Mouse (Mus musculus) T-helper 1 cell (primary cell): ENCODE data around the gene Akap2.

Experiments used
- in situ Hi-C: fragments of 300-600 bp; cut with MboI, MseI; formaldehyde crosslinking; loops from one replicate; pipeline ENCODE4 v1.15.1; 2025; ENCODE audit warnings: high pct_unique_total_duplicates

Gene Akap2

DNA sequence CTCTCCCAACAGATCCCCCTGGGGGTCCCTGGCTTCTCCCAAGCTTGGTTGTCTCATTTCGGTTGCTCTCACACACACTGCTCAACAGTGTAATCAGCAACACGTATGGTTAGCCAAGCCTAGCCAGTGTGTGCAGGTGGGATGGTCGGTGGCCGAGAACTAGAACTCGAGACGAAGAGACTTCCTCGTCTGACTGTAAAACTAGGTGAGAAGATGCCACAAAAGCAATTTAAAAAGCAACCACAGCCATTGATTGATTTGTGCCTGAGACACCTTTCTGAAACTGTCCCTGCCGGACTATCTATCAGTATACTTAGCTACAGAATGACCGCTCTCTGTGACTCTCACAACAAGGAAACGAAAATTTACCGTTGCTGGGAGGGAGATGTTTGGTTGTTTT lies 37.6 kb downstream of the Akap2 start:
- in situ Hi-C loops: no loop called here

DNA sequence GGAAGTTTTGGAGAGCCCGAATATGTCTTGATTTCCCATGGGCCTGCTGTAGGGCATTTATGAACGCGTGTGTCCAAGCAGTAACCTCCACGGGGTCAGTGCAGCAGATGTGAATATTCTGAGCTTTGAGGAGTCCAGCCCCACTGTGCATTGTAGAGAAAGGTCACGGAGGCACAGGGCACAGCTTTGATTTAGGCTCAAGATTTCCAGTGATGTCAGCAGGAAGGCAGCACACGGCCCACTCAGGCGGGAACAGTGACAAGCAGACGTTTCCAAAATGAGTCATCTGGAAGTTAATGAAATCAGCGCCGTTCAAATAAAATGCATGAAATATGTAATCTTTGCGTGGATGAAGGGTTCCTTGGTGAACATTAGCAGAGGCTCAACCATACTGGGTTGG lies 40.5 kb downstream of the Akap2 start:
- in situ Hi-C loops: no loop called here

DNA sequence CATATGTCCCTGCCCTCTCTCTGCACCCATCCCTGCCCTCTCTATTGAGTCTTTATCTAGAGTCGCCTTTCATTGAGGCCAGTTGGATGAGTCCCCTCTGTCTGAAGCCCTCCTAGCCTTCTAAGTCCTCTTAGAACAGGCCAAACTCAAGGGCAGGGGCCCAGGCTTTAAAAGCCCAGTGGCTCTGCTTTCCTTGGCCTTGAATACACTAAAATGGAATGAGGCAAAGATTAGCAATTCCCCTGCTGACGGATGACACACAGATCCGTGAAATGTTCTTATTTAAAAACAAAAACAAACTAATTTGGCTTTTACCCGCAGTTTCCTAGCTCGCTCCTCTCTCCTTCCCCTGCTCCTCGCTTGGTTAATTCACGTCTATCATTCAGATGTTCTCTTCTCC lies 45.0 kb downstream of the Akap2 start:
- in situ Hi-C loops: no loop called here

DNA sequence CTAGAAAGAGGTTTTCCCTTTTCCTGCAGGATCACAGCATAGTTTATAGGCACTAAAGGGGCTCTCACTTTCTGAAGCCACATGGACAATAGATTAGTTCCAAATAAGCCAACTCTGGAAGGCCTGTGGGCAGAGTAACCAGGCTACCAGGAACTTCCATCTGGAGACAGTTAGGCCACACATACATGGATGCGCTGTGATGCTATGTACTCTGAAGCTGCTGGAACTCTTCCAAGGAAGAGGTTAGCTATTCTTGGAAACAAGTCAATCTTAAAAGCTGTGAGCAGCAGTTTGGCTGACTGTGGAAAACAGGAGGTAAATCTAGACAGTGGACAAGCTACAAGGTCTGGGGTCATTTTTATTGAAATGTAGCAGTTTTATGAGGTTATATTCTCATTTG lies 46.9 kb downstream of the Akap2 start:
- in situ Hi-C loops: no loop called here

DNA sequence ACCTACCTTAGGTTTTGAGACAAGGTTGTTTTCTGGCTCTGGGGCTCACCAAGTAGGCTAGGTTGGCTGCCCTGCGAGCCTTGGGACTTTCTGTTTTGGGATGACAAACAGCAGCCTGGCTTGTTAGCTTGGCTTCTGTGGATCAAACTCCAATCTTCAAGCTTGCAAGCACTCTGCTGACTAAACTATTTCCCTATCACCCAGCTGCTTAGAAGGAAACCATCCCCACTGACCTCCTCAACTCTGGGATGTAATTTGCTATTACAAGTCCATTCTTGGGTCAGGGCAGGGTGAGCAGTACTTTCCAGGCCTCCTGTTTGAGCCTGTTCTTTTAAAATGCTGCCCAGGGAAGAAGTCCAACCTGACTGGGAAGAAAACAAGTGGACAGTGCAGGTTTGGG lies 47.5 kb downstream of the Akap2 start:
- in situ Hi-C loops: no loop called here

DNA sequence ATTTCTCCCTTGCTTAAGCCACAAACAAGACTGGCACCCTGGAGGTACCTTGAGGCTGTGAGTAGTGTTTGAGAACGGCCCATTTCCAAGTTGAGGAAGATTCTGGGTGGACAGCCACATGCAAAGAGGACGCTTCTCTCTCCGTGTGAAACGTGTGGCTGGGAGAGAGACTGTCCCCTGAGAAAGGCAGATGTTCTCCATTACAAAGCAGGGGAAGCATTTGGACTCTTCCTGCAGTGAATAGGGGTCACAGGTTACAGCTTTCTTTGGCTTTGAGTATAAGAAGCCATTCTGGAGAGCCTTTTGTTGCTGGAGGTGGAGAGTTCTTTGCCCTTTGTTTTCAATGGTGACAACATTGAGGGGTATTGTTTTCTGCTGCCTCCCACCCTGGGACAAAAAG lies 48.3 kb downstream of the Akap2 start:
- in situ Hi-C loops: no loop called here

DNA sequence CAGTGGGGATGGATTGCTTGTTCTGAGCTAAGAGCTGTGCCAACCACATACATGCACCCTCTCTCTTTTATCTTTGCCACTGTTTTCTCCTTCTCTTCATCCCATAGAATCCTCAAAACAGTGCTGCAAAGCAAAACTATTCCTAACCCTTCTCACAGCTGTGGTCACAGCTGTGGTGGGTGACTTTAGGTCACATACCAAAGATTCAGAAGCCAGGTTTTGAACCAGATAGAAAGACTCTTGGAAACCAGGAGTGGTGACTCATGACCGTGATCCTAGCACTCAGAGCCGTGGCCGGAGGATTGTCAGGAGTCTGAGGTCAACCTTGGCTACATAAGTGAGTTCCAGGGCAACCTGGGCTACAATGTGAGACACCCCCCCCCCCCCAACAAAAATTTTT lies 51.5 kb downstream of the Akap2 start:
- in situ Hi-C loops: no loop called here

DNA sequence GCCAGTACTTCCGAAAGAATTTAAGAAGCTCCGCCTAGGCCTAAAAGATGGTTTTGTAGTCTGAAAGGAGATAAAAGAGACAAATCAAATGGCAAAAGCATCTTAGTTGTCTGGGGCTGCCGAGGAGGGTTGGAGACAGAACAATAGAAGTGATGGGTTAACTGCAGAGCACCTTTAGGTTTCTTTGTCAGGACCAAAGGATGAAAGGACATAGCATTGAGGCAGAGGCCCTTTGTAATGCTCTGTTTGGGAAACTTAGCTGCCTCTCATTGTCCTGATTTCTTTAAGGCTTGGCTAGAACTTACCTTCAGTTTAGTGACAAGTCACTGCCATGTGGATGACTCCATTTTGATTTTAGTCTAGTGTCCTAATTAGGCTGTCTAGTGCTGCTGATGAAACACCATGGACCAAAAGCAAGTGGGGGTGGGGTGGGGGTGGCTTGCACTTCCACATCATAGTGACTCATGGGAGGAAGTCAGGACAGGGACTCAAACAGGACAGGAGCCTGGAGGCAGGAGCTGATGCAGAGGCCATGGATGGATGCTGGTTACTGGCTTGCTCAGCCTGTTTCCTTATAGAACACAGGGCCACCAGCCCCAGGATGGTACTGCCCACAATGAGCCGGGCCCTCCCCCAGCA lies 52.8 kb downstream of the Akap2 start:
- in situ Hi-C loops: loop anchor here (10.0 kb wide), 1 partner anchor 96 kb away; no protein-coding TSS in a partner anchor

DNA sequence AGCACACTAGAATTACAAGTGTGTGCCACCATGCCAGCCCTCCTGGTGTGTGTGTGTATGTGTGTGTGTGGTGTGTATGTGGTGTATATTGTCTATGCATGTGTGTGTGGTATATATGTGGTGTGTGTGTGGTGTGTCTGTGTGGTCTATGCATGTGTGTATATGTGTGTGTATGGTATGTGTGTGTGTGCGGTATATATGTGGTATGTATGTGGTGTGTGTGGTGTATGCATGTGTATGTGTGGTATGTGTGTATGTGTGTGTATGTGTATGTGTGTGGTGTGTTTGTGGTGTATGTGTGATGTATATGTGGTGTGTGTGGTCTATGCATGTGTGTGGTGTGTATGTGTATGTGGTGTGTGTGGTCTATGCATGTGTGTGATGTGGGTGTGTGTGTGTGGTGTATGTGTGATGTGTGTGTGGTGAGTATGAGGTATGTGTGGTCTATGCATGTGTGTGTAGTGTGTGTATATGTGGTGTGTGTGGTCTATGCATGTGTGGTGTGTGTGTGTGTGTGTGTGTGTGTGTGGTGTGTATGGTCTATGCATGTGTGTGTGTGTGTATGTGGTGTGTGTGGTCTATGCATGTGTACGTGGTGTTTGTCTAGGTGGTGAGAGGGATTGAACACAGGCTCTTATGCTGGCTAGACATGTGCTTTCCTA lies 54.2 kb downstream of the Akap2 start:
- in situ Hi-C loops: loop anchor here (10.0 kb wide), 1 partner anchor 97 kb away; no protein-coding TSS in a partner anchor

DNA sequence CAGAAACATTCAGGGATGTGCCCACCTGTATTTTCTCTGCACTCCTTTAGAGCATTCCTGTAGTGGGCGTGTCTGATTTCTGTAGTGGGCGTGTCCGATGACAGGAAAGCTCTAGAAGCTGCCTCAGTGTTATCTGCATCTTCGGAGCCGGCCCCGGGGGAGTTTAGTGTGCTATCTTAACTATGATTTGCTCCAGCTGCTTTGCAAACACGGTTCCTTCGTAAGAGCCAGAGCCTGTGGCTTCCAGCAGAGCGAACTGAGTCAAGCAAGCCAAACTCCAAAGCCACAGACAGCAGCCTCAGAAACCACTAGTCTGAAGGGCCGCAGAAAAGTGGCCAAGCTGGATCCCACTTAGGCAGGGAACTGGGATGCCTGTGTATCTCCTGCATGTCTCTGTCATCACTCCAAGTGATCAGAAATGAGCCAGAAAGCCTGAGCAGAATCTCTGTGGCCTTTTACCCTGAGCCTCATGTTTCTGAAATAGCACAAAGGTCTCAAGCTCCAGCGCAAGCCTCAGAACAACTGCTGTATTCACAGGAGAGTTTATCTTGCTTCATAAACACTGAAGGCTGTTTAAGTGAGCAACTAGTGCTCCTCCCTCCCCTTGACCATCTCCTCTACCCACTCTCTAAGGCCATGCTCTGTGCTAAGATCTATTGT lies 55.5 kb downstream of the Akap2 start:
- in situ Hi-C loops: loop anchor here (10.0 kb wide), 1 partner anchor 98 kb away; no protein-coding TSS in a partner anchor

DNA sequence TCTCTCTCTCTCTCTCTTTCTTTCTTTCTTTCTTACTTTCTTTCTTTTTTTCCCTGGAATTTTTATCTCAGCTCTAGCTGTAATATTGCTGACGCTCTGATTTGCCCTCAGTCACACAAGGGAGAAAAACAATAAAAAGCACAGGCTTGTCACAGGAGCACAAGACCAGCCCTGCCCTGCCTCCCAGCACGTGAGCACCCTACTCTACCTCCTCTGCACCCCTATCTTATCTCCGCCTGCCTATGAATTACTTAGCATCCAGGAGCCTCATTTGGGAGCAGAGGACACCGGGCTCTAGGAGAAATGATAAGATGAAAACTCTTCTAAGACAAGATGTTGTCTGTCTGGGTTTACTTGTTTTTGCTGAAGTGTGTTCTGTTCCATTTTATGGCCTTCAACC lies 57.1 kb downstream of the Akap2 start:
- in situ Hi-C loops: loop anchor here (10.0 kb wide), 1 partner anchor 100 kb away; no protein-coding TSS in a partner anchor

DNA sequence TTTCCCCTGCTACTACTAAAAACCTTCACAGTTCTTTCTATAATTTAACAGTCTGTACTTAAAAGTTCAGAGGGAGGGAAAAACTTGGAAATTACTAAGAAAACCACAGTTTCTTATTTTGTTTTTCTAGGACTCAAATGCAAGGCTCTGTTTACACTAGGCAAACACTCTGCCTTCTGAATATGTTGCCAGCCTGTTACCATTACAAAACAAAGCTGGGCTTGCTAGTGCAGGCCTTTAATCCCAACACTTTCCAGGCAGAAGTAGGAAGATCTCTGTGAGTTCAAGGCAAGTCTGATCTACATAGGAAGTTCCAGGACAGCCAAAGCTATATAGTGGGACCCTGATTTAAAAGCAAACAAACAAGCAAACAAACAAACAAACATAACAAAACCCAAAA lies 58.1 kb downstream of the Akap2 start:
- in situ Hi-C loops: loop anchor here (5.0 to 10.0 kb wide), 2 partner anchors 38 to 101 kb away; no protein-coding TSS in a partner anchor

DNA sequence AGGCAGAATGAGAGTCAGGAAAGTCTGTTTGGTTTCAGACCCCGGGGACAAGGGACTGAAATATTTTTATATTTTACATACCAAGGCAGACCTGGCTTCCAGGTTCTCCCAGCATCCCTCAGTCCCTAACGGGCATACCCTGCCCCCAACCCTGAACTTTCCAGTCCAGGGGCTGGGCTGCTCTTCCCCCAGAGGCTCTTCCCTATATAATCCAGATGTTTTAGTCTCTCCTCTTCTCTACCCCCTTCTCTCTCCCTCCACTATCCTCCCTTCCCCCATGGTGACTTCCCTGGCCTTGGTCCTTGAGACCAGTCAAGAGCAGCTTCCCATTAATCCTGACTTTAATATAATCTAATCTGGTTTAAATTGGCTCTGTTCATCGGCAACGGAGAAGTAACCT lies 62.9 kb downstream of the Akap2 start:
- in situ Hi-C loops: no loop called here

DNA sequence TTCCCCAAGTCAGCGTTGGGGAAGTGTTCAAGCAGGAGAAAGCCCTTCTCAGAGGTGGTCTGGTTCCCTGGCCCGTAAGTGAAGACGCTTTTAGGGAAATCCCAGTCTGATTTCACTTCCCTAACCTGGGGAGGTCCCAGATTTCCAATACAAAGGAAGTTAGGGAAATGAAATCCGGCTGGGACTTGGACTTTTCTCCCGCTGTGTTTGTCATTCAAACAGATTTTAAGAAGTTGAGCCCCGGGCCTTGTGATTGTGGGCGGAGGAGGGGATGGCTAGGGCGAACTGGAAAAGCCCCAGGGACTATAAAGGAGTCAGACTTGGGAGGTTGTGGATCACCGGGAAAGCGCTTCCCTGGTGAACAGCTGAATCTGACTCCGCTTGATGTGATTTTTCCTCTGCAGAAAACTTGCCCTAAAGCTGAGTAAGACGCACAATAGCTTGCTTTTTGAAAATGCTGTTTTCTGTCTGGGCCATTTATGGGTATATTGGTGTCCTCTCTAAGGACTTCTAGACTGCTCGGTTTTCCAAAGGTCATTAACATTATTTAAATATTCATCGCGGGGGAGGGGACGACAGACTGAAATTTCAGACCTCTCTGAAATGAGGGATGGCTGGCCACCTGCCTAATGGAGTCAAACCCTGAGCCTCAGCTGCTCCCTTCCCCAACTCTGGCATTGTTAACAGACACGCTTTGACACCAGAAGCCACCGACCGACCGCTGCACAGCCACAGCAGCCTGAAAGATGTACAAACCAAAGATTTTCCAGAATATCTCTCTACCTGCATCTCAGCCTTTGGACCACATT lies 63.6 kb downstream of the Akap2 start:
- in situ Hi-C loops: no loop called here

DNA sequence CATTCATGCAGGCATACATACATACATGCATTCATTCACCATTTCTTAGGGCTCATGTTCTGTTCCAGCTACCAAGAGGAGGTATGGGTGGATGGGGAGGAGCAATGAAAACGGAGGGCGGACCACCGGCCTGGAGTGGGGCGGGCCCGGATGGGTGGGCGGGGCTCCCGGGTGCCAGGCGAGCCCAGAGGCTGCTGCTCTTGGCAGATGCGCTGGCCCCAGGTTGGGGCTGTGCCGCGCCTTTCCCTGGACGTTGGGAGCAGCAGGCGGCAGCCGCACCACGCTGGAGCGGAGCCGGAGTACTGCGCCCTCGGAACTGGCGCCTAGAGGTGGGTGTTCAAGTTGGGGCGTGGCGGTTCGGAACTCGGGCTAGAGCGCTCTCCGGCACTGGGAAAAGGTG lies 64.5 kb downstream of the Akap2 start:
- in situ Hi-C loops: no loop called here

DNA sequence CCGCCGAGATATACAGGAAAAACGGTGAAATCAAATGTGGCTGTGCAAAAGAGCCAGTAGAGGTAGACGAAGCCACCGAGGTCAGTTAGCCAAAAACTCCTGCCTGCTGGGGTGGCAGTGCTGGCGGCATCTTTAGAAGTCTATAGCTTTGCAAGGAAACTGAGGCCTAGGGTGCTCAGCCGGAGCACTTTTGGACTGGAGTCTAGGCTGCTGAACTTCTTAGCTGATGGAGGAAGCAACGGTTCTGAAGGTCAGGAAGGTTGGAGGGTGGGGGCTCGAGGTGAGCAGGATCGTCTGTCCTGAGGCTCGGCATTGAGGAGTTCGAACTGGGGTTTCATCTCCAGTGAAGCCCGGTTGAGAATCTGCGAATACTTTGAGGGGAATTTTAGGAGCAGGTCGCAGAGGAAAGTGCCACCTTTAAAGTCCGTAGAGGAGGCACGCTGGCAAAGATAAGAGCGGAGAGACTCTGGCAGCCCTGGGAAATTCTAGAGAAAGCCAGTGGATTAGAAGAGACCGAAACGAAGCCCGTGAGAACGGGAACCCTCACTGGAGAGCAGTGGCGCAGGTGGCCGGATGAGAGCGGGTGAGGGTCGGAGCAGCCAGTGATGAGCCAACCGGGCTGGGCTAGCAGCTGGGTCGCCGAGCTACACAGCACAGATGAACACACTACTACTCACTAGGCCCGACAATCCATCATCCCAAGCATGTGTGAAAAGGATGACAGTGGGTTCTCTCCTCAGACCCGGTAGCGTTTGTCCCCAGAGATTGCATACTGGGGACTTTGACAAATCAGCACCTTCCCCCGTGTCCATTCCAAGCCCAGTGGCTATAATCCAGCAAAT lies 65.3 kb downstream of the Akap2 start:
- in situ Hi-C loops: no loop called here

DNA sequence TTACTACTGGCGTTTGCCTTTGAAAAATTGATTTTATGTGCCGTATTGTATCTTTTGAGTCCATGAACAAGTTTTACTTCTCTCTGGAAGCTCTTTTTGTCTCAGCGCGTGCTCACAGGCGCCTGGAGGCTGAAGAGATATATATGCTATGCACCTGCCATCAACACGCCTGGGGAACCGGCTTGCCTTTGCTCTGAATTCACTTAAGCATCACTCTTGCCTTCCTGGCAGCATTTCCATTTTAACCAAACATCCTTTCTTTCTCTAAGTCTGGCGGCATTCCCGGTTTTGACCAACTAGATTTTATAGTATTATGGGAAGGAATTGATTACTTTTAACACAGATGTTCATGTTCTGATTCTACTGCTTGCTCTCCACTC lies 65.9 kb downstream of the Akap2 start:
- in situ Hi-C loops: no loop called here

DNA sequence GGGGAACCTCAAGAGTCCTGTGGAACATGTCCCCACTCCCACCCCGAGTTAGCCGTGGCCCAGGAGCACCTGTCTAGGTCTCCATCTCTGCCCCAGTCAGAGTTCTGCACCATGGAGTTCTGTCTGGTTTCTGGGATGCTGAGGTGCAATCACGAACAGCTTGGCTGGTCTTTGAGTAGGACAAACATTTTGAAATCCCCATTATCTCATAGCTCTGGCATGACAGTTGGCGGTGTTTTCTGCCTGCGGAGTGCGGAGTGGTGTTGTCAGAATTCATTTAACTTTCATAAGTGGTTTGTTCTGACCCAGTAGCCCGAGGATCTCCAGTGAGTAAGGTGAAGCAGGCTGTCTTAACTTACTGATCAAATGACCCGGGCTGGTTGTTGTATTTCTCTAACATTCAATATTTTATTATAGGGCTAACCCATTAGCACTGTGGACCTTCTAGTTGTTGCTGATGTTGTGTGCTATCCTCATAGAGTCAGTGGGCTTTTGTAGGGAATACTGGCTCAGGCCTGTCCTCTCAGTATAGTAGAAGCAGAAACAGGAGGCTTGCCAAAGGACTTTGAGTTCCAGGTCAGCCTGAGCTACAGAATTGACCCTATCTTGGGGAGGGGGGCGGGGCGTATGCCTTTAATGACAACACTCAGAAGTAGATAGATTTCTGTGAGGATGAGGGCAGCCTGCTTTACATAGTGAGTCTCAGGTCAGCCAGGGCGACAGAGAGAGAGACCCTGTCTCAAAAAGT lies 66.6 kb downstream of the Akap2 start:
- in situ Hi-C loops: no loop called here

DNA sequence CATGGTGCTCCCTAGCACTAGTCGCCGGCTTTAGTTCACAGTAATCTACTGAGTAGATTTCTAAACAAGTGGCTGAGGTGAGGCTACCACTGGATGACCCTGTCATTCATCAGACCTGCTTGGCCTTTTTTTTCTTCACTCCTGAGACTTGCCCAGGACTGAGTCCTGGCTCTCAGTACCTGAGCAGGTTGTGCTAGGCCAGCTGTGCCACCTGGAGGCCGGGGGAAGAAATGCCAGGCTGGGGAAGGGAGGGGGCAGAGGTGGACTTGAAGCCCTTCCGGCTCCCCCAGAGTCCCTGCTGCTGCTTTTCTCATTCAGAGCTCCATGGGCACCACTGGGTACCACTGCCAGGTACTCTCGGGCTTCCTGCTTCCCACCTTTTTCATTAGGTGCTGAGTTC lies 71.3 kb downstream of the Akap2 start:
- in situ Hi-C loops: no loop called here

DNA sequence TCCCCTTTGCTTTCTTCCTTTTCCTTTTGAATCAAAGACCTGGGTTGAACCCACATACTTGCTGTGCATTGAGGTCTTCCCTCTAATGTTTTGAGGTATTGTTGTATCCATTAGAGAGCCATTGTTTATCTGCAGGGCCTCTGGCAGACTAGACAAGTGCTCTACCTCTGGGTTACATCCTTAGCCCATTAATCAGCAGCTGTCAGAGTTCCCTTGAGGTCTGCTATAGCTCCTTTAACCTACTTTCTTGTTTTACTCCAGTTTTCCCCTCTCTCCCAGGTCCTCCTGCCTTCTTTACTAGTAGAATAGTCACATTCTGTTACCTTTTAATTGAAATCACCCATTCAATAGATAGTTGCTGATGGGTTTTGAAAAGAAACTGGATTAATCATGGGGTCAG lies 71.7 kb downstream of the Akap2 start:
- in situ Hi-C loops: no loop called here
